Mouse (Mus musculus) cerebellum, adult 18-20 months (tissue): ENCODE results near the gene Rngtt.
"Not testable (repeated sequence)": the region's sequence is repeated elsewhere in the genome, so short reads cannot be mapped to it uniquely, and the experiment has no call there.

ENCODE experiments used
- DNase-seq, 2 experiments: peaks; one replicate each; pipeline ENCODE4 v3.0.0; 2021

Gene Rngtt

DNA sequence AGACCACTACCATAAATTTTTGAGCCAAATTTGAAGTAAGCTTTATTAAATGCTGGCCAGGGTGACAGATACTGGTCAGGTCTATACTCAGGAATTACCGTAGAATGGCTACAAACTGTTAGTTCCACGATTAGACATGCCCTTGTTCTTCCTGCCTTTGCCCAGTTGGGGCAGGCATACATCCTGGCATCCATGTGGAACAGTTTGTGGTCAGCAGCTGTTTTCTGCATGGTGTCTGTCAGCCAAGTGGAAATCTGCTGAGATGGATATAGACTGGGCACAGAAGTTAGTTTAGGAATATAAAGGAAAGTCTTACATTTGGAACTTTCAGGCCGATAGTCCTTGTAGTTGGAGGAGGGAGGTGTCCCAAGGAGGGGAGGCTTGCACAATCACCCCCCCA, 136.8 kb downstream of the Rngtt start:
- DNase-seq: no peak

DNA sequence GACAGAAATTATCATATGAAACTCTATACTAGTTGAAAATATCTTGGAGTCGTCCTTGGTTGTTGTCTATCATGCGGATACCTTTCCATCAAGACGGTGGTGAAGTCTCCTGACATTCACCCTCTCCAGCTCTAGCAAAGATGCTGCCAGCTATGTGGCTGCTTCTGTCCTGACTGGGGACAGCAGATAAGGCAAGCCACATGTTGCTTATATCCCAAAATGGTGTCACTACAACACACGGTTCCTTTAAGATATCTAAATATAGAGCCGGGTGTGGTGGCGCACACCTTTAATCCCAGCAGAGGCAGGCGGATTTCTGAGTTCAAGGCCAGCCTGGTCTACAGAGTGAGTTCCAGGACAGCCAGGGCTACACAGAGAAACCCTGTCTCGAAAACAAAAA, 140.2 kb downstream of the Rngtt start:
- not testable (repeated sequence) for DNase-seq

DNA sequence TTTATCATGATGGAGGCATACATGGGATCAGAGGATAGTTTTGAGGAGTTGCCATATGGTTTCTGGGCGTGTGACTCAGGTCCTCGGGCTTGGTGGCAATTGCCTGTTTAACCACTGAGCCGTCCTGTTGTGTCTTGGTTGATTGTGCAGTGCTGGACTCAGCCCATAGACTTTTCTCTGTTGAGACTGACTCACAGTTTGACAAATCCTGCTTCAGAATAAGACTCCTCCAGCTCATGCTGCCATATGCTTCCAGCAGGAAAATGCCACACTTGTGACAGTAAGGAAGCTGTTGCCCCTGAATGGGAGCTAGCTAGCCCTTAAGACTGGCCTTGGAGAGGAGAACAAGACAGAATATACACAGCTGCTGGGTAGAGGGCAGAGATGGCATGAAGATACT, 149.7 kb downstream of the Rngtt start:
- no peak for DNase-seq

DNA sequence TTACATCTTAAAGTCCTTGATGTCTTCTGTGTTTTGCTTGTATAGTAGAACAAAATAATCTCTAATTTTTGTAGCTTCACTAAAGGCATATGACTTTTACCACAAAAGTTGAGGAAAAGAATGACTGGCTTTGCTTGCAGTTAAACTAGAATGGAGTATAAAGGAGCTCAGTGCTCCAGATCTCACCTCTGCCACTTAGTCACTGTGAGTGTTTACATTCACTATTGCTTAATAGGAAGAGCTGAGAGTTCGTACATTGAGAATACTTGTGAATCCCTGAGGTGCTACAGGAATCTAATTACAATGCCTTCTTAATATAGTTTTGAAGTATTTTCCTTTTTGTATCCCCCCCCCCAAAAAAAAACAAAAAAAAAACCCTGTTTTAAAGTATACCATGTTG, 154.3 kb downstream of the Rngtt start:
- no peak for DNase-seq

DNA sequence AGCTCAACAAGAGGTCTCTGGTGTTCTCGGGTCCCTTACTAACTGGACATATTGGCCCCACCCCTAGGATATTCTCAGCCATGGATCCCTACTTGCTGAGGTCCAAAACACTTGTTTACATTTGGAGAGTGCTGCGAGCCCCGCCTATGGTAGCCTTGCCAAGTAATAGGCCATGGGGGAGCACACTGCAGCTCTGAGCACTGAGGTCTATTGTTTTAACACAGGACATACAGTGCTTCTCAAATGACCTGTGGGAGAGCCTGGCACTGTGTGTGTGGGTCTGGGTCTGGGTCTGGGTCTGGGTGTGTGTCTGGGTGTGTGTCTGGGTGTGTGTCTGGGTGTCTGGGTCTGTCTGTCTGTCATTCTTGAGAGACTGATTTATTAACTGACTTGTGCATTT, 155.8 kb downstream of the Rngtt start:
- no peak for DNase-seq

DNA sequence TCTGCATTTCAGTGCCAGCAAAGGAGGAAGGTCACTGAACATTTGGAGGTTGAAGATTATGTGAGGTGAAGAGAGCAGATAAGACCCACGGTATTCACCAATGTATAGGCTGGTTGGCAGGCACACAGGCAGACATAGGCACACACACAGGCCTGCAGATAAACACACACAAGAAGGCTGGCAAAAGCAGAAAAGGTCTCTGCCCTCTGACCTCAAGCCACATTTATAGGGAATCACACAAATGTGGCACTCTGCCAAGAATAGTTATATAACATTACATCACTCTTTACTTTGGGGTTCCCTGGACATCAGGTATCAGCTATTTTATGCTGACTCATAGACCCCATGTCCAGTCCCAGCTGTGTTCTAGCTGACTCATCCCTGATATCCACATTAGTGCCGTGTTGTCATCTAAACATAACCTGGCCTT, 156.9 kb downstream of the Rngtt start:
- DNase-seq: no peak

DNA sequence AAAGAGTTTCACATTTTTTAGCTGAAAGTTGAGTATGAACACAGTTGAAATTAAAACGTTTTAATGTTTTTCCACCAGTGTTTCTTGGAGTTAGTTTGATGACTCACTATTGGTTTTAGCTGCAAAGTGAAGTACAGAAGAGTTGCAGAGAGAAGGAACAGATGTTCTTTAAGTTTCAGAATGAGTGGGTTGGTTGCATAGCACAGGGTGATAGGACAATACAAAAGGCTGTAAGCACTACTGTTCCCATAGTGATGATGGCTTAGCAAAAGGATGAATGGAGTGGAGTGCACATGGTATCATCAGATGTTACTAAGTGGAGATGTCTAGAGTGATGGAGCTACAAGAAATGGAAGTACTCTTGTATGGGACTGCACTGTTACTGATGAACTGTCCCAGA, 157.5 kb downstream of the Rngtt start:
- DNase-seq: no peak

DNA sequence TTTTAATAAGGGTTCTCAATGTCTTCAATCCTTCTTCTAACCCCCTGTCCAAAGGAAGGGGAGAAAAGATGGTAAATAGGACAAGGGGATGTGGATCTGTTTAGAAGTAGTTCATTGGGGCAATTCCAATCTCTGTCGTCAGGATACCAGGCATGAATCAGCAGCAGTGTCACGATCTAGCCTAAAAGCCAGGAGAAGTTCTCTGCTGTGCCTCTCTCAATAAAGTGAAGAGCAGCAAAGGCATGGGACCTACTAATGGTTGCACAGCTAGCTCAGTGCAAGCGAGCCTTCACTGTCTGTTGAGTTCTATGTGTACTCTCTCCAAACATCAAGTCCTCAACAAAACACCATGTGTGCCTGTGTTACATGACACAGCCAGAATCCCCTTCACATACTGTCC, 158.0 kb downstream of the Rngtt start:
- DNase-seq: no peak

DNA sequence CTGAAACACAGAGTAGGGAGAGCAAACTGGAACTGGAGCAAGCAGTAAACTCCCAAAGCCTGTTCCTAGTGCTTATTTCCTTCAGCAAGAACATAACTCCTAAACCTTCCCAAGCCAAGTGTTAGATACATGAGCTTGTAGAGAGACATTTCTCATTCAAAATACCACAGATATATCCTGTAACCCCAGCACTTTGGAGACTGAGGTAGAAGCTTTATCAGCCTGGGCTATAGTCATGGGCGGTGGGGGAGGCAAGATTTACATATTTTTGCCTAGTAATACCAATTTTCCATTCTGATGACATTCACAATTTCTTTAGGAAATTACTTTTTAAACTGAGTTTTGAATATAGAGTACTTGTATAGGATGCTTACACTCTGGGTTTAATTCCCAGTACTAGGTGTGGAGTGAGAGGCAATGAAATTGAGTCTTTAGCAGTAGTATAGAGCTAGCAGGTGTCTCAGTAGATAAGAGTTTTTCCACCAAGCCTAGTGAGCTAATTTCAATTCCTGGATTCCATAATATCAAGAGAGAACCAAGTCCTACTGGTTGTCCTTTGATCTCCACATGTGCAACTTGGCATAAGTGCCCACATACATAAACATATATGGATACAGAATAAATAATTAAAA, 160.7 kb downstream of the Rngtt start:
- DNase-seq: no peak

DNA sequence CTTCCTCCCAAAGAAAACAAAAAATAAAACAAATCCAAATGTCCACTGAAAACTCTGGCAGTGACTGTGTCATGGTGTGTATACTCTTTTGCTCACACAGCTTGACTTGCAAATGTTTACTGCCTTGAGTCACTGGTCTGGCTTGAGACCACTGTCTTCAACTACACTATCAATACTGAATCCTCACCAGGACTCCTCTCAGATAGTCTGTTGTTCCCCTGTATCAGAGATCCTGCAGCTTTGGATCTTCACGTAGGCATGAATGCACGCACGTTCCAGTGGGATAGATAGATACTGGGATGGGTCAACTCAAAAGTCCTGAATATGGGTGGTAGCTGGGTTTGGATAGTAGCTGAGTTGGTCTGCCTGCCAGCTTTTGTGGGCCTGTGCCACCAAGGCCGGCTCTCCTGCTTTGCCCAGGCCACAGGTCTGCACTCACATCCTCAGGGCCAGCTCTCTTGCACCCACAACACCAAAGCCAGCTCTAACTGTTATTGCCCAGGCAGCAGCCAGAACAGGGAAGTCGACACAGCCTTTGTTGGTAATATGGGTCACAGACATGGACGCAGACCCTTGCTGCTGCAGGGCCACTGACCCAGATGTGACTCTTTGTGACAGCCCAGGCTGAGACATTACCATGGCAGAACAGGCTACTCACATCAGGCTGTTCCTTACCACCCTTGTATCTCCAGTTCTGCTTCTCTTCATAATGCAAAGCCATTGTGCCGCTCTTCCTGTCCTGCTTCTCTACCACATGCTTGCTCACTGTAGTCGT, 168.1 kb downstream of the Rngtt start:
- DNase-seq: no peak

DNA sequence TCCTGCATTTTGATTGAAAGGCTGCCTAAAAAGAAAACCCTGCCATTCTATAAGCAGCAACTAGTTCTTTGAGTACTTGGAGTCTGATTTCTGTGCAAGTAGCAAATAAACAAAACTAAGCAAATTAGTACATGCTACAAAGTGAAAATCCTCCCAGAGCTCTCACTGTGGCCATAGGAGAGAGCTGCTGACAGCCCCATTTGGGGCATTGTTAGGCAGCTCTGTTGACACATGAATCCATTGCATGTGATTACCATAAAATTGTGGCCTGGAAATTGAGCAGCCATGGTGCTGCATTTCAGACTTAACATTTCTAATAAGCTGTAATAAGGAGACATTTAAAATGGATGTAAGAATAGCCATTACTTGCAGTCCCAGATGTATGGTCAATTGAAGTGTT, 171.6 kb downstream of the Rngtt start:
- DNase-seq: no peak

DNA sequence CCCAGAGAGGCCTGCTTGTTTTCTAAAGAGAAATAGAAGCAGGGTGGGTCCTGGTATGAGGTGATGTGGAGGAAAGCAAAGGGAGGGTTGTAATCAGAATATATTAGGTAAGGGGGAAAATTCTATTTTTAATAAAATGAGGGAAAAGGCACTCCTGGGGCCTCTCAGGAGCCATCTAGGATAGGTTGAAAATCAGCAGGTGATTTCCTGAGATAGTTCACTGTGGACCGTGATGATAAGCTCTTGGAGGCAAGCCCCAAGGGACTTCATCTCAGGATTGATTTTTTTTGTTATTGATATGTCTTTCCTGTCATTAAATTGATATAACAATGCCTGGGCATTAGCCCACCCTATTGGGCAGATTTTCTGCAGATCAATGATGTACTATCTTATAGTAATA, 175.9 kb downstream of the Rngtt start:
- no peak for DNase-seq

DNA sequence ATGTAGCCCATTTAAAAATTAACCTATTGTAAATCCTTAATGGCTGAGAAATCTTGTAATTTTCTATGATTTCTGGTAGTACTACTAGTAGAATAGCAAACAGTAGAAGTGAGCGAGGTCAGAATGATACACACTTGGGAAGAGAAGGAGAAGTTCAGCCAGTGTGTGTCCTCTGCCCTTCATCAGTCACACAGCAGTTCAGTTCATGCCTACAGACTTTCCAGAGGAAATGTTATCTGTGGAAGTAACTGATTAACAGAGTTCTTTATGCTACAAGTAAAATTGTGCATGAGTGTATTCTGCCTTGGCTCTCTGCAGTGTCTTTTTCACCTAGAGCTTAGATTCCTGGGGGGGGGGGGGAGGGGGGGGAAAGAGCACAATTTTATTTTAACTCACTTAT, 181.0 kb downstream of the Rngtt start:
- no peak for DNase-seq

DNA sequence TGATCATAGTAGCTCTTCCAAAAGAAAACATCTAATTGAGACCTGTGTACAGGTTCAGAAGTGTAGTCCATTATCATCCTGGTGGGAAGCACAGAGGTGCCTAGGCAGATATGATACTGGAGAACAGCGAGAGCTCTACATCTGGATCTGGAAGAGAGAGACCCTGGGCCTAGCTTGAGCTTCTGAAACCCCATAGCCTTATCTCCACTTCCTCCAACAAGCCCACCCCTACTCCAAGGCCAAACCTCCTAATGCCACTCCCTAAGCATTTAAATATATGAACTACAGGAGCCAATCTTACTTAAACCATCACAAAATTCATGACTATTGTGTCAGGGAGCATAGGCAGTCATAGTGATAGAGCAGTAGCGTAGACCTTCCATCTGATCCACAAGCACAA, 184.3 kb downstream of the Rngtt start:
- no peak for DNase-seq

DNA sequence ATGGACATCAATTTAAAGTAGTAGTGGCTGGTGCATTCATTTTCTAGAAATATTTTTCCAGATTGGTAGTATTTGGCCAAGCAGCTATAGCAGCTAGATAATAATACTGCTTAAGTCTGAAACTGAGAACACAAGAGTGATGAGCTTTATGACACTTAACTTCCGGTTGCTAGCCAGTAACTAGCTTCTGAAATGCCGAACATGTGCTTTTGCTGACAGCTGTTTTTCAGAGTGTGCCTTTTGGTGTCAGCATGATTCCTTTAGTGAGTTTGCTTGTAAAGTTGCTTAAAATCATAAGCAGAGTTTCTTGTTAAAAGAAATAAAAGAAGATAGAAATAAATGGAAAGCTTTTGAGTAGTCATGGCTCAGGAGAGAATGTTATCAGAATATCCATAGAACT, 186.9 kb downstream of the Rngtt start:
- no peak for DNase-seq

DNA sequence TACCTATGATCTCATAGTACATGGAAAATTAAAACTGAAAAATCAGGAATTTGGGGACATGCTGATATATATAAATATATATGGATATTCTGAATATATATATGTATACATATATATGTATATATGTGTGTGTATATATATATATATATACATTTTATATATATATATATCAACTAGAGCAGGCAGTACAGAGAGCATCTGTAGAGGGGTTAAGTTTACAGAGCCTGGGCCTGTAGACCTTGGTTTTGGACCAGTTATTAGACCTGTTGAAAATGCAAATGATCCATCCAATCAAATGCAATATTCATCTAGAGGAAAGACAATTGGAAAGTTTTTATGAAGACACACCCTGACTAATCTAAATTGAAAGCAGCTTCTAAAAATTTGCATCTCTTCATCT, 187.5 kb downstream of the Rngtt start:
- no peak for DNase-seq

DNA sequence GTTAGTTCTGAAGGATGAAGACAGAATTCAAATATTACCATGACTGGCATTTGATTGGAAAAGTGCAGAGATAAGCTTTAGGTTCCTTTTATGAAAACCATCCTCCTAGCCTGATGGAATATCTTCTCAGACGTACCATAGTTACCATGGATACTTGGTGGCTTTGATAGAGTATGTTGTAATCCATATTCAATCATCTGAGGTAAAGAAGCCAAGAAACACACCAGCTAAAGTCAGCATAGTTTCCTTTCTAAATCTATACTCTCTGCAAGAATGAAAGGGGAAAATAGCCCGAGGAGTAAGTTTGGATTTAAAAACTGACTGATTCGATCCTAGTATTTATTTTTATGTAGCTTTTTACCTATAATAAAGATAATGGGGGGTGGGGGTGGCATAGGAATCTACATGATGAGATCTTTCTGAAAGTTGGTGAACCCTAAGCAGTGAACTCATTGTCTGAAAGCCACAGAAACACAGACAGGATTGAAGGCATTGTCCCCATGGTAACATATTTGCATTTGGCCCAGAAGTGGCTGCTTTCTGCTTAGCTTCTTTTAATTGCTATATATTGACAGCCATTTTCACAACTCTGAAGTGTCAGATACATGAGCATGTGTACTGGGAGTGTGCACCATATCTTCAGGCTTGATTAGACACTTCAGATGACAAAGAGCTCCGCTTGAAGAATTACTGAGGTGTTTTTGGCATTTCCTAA, 188.2 kb downstream of the Rngtt start:
- DNase-seq: no peak

DNA sequence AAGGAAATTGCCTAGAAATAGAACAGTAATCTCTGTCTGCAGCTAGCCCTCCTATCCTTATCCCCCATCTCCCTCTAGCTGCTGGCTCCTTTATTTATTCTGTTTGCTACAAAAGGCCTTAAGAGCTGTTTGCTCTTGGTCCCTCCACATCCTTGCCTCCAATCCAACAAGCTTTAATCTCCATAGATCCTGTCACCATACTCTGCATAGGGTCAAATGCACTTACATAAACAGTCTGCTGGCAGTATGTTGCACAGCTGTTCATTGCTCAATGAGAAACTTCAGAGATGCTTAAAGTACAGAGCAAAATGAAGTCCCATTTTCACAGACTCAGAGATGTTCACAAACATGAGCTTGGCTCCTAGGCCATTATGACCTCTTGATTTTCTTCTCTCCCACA, 196.5 kb downstream of the Rngtt start:
- no peak for DNase-seq

DNA sequence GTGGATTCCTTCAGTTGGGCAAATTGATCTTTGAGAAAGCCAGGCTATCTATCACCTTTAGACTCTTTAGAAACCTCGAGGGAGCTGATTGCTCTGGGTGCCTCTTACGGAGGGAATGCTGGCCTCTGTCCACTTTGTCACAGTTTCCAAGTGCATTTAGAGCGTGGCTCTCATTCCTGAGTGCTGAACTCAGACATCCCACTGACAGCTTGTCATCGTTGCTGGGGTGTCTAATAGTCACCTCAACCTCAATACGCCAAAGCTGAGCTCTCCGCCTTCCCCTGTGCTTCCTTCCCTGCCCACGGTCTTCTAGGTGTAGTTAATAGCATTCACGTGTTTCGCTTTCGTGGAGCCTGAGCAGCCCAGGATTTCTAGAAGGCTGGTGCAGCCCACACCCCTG, 200.4 kb downstream of the Rngtt start:
- no peak for DNase-seq

DNA sequence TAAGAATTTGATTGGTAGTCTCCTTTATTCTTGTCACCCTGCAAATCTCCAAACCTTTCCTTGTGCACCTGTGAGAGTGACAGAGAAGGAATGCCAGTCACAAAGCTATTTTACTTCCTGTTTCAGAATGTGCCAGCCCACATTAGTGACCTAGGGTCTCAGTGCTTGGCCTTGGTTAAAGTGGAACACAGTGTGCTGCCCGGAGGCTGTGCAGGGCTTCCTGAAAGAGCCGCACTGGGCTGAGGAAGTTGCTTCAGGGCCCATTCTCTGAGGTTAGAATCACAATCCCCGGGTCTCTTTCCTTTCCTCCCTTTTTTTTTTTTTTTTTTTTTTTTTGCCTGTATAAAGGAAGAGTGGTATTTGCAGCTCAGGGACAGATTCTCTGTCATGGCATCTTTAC, 203.3 kb downstream of the Rngtt start:
- no peak for DNase-seq

DNA sequence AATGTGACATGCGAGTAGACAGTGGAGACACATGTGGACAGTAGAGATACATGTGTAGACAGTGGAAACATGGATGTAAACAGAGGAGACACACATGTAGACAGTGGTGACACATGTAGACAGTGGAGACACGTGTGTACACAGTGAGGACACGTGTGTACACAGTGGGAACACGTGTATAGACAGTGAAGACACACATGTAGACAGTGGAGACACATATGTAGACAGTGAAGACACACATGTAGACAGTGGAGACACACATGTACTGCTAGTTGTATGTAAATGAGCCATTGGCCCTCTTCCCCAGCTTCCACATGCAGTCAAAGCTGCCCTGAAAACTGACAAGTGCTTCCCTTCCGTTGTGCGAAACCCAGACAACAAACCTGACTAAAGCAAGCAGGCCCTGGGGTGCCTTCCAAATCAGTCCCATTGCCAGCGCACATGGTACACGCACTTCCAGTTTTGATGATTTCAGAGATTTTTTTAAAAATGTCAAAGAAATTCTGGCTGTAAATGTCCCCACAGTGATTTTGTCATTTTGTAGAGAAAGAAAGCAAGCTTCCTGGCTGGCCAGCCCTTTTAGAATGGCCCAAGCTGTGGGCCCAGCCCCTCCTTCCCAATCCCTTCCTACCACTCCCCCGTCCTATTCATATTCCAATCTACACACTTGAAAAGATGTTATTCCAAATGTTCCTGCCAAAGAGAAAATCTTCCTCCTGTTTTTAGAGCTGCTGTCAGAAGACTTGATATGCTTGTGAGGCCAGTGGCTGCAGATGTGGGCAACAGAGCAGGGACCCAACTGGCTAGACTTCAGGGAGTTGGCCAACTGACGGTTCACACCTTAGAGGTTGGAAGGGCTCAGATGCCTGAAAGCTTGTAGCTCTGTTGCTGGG, 204.2 kb downstream of the Rngtt start:
- no peak for DNase-seq

DNA sequence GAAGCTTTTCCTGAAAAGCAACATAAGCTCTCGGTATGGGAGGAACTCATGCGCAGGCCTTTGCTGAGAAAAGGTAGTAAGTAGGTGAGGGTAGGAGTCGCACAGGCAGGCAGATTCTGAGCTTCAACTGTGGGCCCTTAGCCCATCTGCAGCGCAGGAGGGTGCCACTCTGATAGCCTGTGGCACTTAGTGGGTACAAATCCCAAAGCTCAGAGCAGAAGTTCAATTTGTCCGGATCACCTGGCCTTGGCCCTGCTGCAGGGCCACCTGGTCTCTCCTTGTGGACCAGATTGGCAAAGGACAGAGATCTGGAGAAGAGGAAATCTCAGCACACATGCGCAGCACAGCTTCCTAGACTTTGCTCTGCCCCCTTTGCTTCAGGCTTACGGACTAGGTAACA, 210.1 kb downstream of the Rngtt start:
- DNase-seq: peak; percentile 66 to 71

DNA sequence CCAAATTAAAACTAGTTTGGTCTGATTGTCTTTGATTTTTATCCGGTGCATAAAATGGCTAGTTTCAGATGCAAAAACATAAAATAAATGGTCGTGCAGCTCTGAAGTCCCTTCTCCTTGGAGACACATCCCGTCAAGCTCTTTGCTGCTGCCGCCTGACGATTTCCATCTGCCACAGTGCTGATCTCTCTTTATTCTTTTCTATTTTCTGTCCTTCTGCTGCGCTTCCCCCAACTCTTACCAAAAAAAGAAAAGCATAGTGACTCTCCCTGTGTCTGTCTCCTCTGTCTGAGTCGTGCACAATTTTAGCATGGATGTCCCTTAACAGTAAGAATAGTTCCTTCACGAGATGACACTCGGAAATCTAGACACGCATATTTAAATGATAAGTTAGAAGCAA, 210.8 kb downstream of the Rngtt start:
- DNase-seq: no peak
